Mouse (Mus musculus) CH12.LX (cell line): ENCODE data around the gene Gpr107.

Experiments used
- CTCF ChIP-seq, 2 experiments: IDR thresholded peaks in 1 of 2; conservative IDR thresholded peaks in 1 of 2; 2 replicates each; pipeline ENCODE4 v1.5.1; 2011 to 2012; ENCODE audit warnings: low read depth in 2 of 2, low read length in 2 of 2, improper control_type of control experiment in 1 of 2, inconsistent platforms in 1 of 2, mild to moderate bottlenecking in 1 of 2, moderate library complexity in 1 of 2
- SMC3 ChIP-seq: IDR thresholded peaks from 2 replicates; pipeline ENCODE4 v1.6.1; 2011; ENCODE audit warnings: low read depth, low read length, improper control_type of control experiment

DNA sequence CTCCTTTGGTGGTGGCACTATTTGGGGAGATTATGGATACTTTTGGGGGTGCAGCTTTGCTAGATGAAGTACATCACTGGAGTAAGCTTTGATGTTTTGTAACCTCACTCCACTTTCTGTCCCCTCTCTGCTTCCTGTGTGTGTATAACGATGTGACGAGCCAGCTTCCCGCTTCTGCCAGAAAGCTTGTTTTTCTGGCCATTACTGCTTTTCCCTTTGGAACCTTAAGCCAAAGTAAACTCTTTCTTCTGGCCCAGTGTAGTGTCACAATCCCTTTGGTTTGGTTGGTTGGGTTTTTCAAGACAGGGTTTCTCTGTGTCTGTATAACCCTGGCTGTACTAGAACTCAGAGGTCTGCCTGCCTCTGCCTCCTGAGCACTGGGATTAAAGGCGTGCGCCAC lies 29.3 kb upstream of the Gpr107 start:
- TF ChIP-seq CTCF (conservative IDR thresholded peaks at IDR 0.05 in 1 of 2, IDR thresholded peaks at IDR 0.05 in 1 of 2; ENCODE audit: low read depth in 2 of 2, low read length in 2 of 2) (no peak), SMC3 (no peak)
